Mouse (Mus musculus): ENCODE data around the gene Sh3pxd2a.

GRCm38 (mm10) chr19:47298100-47298499, 166.1 kb downstream of the Sh3pxd2a start:
- no peak for TF ChIP-seq POLR2A (IDR thresholded peaks at IDR 0.05; ENCODE audit: insufficient read depth, low read depth, low read length)
- TF ChIP-seq CTCF (IDR thresholded peaks at IDR 0.05): no peak
- no peak for TF ChIP-seq EP300 (IDR thresholded peaks at IDR 0.05; ENCODE audit: insufficient read depth, low read depth, low read length)

All from heart, adult 2 months (tissue).